Mouse (Mus musculus): ENCODE data around the gene Pde10a.

Pde10a gene

GRCm38 (mm10) chr17:8581579-8581978 lies 56.4 kb downstream of the Pde10a start:
- no peak for DNase-seq

DNA sequence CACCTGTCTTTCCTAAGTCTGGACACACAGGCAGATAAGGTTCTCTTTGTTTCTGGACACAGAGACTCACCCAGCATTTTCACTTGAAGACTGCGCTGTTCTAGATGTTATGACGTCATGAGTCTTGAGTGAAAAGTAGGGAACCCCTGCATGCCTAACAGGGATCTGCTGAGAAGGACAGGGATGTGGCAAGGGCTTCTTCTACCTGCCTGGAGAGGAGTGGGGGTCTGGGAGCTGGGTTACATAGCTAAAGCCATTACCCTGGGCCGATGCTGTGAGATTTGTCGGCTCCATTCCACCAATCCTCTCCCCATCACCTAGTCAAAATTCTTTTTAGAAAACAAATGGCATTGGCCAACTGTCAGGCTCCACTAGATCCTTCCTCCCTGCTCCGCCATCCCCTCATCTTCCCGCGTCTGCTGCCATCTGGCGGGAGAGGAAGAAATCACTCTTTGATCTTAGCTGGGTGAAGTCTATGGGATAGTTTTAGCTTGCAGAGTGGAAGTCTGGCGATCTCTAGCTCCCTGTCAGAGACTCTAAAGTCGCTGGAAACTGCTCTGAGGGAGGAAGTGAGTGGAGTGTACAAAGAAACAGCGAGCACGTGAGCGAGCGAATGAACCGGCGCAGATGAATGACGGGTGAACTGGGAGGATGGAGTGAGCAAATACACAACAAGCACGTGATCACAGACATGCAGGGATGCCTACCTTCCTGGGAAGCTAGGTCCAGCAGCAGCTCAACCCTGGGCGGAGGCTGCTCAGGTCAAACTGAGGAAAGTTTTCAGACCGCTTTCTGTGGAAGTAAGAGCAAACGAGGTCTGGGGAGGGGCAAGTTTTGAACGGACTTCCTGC lies 67.5 kb downstream of the Pde10a start:
- peak; percentile 93 to 94 for DNase-seq

- DNase-seq = peak; percentile 83 to 87
Measured at GRCm38 (mm10) chr17:8597790-8598189, 72.6 kb downstream of the Pde10a start.

- DNase-seq = no peak
Measured at GRCm38 (mm10) chr17:8602976-8603375, 77.8 kb downstream of the Pde10a start.

- no peak for DNase-seq
Measured at GRCm38 (mm10) chr17:8605921-8606320, 80.7 kb downstream of the Pde10a start.

DNA sequence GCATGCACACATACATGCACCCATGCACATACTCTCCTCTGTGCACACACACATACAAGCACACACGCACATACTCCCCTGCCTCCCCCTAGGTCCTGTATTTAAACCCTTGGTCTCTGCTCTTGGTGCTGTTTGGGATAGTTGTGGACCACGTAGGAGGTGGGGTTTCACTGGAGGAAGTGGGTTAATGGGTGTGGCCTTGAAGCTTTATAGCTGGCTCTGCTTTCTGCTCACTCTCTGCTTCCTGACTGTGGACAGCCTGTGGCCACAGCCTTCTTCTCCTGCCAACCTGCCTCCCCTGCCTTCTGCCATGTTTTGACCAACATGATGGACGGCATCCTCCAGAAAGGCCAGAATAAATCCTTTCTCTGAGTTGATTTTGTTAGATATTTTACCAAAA lies 81.5 kb downstream of the Pde10a start:
- no peak for DNase-seq

DNA sequence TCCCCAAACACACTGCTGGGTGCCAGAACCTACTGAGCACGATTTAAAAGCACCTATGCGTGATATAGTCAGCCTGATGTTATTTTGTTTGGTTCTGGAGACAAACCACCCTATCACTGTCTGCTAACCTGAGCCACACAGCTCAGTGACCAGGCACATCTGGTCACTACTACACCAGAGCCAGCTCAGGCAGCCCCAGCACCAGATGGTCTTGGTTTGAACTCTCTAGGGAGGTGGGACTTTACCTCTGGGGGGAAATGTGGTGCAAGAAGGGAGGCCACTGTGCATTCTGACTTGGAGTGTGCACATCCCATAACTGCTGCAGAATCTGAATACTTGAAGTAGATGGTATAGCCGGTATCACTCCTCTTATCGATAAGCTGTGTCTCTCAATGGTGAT lies 86.7 kb downstream of the Pde10a start:
- no peak for DNase-seq

GRCm38 (mm10) chr17:8613882-8614551 lies 88.8 kb downstream of the Pde10a start:
- DNase-seq = peak; percentile 91 to 93

DNA sequence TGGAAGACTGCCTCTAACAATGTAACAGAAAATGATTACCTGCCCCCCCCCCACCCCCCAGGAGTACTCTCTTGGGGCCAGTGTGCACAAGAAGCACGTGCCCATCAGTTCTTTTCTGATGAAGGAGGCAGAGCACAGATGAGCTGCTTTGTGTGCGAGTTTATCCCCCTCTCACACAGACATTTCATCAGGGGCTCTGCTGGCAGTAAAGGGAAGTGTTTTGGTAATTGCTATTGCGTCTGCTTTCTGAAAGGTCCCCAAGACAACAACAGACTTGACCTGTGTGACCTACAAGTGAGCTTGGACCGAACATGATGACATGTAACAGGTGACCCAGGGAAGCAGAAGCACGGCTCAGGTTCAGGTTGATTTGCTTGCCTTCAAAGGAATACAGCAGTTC lies 95.2 kb downstream of the Pde10a start:
- no peak for DNase-seq

GRCm38 (mm10) chr17:8621105-8621504 lies 95.9 kb downstream of the Pde10a start:
- peak; percentile 46 to 62 for DNase-seq

GRCm38 (mm10) chr17:8621906-8622305 lies 96.7 kb downstream of the Pde10a start:
- peak; percentile 44 to 59 for DNase-seq

GRCm38 (mm10) chr17:8626421-8626820 lies 101.2 kb downstream of the Pde10a start:
- DNase-seq = no peak

DNA sequence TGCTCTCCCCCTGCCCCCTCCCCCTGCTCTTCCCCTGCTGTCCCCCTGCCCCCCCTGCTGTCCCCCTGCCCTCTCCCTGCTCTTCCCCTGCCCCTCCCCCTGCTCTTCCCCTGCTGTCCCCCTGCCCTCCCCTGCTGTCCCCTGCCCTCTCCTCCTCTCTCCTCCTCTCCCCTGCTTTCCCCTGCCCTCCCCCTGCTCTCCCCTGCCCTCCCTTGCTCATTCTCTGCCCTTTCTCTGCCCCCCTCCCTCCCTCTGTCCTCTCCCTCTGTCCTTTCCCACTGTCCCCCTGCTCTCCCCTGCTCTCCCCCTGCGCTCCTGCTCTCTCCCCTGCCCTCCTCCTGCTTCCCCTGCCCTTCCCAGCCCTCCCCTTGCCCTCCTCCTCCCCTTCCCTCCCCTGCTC lies 106.5 kb downstream of the Pde10a start:
- no peak for DNase-seq

GRCm38 (mm10) chr17:8633596-8633995 lies 108.4 kb downstream of the Pde10a start:
- no peak for DNase-seq

DNA sequence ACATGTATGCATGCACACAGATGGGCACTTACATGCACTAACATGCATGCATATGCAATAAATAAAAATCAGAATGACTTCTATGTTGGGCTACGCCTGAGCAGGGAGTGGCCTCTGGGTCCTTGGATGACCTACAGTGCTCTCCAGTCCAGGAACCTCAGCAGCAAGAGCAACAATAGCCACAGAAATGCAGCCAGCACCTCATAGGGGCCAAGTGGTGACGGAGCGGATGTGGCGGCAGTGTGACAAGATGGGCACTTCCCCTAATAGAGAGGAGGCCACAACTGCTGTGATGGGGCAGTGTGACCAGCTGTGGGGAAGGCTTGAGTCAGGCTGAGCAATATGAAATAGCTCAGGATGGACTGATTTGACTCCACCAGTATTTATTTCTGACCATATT lies 109.3 kb downstream of the Pde10a start:
- no peak for DNase-seq

- DNase-seq = no peak
Measured at GRCm38 (mm10) chr17:8636231-8636630, 111.1 kb downstream of the Pde10a start.

DNA sequence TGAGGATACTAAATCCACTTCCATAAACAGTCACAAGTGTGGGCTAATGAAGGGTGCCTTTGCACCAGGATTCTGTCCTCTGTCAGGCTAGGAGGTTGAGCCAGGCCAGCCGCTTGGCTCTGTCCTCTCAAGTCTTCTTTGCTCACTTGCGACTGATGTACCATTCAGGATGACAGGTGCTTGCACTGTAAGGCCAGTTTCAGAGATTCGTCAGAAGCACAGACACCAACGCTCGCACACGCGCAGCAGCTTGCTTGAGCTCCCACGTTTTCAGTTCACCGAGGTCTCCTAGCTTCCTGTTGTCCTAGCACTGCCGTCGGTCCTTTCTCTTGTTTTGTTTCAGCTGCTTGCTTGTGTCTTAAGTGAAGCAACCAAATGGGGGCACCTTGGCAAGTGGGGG lies 111.5 kb downstream of the Pde10a start:
- no peak for DNase-seq

GRCm38 (mm10) chr17:8637181-8637580 lies 112.0 kb downstream of the Pde10a start:
- DNase-seq = no peak

GRCm38 (mm10) chr17:8639703-8640380 lies 114.7 kb downstream of the Pde10a start:
- DNase-seq = peak in 1 of 2 experiments; percentile 36

DNA sequence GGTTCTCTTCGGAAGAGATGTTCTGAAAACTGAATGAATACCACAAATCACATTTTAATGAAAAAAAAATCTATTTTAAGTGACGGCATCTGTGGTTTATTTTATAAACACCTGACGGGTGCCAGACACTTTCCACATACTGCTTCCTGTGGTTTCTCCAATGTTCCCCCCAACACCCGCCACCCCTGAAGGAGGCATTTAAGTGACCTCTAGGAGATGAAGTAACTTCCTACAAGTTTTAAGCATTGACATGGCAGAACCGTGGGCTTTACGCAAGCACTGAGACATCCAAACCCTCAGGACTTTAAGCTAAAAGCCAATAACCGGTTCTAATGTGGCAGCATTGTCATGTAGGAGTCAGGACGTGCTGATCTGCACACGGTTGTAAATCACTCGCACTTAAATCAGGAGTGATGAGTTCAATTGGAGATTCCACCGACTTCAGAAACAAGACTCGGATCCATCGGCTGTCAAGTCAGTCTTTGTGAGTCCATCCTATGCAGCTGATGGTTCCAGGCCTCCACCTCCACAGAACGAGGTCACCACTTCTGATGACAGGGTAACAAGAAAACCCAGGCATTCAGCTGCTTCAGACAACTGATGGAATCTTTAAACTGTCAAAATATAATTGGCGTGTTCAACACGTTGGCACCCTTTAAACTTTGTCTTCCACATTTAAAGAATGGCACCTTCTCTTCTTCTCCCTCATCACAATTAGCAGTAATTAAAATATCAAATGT lies 115.7 kb downstream of the Pde10a start:
- DNase-seq = no peak

GRCm38 (mm10) chr17:8641491-8641890 lies 116.3 kb downstream of the Pde10a start:
- DNase-seq = no peak

DNA sequence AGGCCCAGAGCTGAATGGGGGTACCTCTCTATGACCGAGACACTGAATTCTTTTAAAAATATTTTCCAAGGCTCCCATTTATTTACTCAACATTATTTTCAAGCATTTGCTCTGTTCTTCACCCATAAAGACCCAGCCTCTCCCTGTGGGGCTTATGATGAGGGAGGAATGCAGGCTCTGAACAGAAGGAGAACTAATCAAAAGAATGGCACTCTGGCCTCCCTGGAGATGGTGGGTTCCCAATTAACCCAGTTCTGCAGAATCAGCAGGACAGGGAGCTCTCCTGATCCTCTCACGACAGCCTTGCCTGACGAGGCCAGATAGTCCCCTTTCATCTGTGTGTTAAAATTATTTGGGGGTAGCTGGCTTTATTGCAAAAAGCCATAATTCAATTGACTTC lies 117.2 kb downstream of the Pde10a start:
- no peak for DNase-seq

DNA sequence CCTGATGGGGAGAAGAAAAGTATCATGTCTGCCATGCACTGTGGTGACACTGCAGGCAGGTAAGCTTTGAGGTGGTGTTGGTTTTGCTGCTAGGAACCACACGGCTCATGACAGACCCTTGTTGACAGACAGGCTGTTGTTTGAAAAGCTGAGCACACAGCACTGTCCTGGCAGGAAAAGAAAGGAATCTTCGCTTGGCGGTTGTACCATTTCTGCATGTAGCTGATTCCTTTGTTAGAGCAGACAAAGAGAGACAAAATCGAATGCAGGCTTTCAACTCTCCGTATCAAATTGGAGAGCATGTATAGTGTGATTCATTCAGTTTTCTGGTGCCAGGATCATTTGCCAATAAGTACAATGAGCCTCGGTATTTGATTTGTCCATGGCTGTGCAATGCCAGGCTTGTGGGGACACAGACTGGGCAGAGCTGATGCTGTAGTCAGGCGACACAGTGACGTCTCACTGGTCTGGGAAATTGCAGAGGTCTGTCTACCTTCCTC lies 122.2 kb downstream of the Pde10a start:
- DNase-seq = peak; percentile 43 to 56
